Mouse (Mus musculus): ENCODE measurements at regions not wholly inside any gene's neighbourhood (a gene's known extent, or its start where the extent isn't known, plus 50 kb on each side); places are given as distances from the start of the nearest gene placed in this dataset.

DNA sequence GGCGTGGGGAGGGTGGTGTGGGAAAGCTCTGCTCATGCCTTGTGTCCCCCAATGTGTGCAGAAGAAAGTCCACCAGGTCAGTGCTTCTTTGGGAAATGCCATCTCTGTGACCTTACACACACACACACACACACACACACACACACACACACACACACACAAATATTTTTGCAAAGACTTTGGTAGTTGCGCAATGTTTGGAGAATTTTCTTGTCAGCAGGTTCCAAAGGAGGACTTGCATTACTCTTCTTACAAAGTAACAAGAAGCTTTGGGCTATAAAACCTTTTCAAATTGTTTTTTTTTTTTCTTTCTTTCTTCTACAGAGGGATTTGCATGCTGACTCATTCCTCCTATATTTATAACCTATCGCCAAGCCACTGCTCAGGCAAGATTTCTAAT lies 59.1 kb upstream of the Npvf start:
- no peak for DNase-seq (ENCODE audit: low read depth, low spot score)

- DNase-seq (ENCODE audit: low read depth, low spot score), result peak; percentile 87
Observed at GRCm38 (mm10) chr6:50718631-50719030, 64.4 kb upstream of the Npvf start.

- peak; percentile 45 for DNase-seq (ENCODE audit: low read depth, low spot score)
Observed at GRCm38 (mm10) chr6:50720346-50720745, 66.1 kb upstream of the Npvf start.

GRCm38 (mm10) chr6:50725640-50726039 lies 71.4 kb upstream of the Npvf start:
- no peak for DNase-seq (ENCODE audit: low read depth, low spot score)

- no peak for DNase-seq (ENCODE audit: low read depth, low spot score)
Observed at GRCm38 (mm10) chr6:50726166-50726591, 71.9 kb upstream of the Npvf start.

DNA sequence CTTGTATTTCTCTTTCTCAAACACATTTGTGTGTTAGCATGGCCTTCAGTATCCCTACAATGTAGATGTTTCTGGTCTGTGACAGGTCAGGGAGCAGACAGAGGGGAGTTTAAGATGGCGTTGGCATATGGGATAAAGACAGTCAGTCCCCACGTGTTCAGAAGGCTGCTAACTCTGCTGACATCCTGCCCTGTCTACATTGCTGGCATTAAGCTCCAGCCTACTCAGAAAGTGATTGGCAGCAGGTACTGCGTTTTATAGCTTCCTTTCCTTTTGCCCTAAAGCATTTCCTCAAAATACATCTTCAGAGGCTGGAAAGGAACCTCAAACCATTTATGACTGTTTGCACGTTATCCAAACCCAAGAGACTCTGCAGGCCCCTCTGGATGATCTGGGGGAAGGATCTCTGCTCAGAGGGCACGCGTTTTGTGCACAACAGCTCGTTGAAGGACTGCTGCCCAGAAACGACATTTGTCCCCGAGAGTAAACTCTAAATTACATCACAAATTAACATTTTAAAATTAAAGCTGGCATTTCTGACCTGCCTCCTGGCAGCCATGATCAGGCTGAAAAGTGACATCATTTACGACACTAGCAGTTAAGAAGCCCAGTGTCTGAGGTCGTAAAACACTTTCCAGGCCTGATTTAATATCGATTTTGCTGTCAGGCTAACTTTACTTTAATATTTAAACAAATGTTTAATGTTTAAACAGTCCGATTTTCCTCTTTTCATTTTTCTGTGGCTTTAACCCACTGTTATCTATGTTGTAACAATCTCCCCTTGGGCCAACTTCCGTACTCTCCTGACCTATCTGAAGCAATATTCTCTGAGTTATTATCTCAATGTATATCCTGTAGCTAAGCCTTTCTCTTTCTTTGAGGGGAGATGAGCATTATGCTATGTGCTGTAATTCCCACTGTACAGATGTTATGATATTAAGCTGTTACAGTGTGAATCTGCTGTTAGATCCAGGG lies 76.8 kb upstream of the Npvf start:
- DNase-seq (ENCODE audit: low read depth, low spot score), result no peak

GRCm38 (mm10) chr6:50734701-50735100 lies 80.5 kb upstream of the Npvf start:
- no peak for DNase-seq (ENCODE audit: low read depth, low spot score)

DNA sequence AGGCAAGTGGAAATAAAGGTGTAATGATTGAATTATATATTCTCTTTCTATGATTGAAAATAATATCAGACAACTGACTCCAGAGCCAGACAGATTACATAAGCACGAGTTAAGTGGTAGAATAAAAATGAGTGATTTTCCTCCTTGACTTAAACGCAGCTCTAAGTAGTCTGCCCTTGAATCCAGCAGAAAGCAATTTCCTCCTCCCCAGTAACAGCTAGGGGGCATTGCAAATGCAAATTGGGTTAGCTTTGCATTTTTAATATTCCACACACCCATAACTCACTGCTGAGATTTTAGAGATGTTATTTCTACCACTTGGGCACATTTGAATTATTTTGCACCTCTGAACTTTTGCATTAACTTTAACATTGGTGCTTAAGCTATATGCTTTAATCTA lies 81.6 kb upstream of the Npvf start:
- no peak for DNase-seq (ENCODE audit: low read depth, low spot score)

- no peak for DNase-seq (ENCODE audit: low read depth, low spot score)
Observed at GRCm38 (mm10) chr6:50742009-50742408, 87.8 kb upstream of the Npvf start.

DNA sequence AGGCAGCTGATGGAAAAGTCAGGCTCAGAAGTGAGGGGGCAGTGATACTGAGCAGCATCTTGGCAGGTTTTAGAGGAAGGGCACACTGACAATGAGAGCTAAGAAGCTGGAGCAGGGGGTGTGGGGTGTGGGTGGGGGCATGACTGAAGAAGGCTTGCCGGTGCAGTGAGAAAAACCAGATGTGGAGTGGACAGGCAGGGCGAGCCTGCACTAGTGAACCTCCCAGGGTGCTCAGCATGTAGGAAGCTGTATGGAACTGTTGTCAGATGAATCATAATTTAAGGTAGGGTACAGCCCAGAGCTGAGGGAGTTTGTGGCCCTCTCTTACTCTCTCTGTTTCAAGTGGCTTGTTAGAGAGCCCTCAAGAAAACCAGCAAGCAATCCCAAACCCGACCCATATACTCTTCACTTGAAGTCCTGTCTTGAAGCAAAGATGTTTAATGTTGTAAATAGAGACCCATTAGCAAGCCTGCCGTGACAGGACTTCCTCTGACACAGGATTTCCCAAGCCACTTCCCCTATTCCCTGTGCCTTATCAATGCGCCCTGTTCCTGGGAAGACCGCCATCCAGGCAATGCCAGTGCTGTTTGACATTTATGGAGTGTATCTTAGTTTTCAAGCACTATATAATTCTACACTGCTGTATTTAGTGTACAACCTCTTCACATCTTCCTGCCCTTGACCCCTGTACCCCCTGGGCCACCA lies 90.4 kb upstream of the Npvf start:
- DNase-seq (ENCODE audit: low read depth, low spot score), result no peak

DNA sequence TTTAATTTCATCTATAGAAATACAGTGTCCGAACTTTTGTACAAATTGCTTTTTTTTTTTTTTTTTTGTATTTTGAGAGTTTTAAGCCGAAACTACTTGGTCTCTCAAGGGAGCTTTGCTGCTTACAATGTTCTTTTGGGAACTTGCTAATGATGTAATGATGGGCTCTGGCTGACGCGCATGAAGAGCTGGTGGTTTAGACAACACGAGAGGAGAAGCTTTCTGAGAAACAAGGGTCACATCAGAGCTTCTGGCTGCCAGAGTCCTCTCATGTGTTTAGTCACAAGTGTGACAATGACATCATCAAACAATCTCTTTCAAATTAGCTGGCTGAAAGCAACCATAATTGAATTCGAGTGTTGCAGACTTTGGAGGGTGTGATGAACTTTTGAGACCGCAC lies 98.9 kb upstream of the Npvf start:
- no peak for DNase-seq (ENCODE audit: low read depth, low spot score)

GRCm38 (mm10) chr6:50754786-50755185 lies 100.5 kb upstream of the Npvf start:
- DNase-seq (ENCODE audit: low read depth, low spot score), result no peak

DNA sequence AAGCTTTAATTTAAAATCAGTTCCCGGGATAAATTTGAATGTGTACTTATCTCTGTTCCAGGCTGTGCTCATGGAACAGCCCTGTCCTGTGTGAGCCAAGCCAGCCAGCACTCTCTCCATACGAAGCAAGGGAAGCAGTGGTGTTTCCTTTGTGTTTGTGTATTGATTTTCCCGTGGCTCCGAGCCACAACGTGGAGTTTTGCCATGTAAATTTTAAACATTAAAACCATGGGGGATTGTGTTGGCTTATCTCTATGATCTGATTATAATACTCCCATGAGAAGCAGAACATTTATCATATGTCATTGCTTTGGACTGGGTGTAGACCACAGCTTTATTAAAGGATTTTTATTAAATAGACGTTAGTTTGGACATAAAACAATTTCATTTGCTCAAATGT lies 106.1 kb upstream of the Npvf start:
- DNase-seq (ENCODE audit: low read depth, low spot score), result no peak

DNA sequence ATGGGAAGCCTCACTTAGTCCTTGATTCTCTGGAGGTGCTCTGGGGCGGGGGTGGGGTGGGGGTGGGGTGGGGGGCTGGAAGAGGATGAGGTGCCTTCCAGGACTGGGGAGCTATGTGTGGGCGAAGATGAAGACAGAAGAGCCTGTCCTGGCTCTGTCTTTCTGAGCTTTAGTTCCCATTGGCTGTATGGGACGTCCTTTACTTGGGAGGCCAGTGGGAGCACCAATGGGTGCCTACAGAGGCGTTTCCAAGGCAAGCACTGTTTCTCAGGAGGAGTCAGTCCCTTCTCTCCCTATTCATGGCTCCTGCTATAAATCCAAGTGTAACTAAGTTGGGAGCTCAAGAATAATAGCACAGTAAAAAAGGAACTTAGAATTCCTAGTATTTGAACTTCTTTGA lies 108.9 kb upstream of the Npvf start:
- DNase-seq (ENCODE audit: low read depth, low spot score), result peak; percentile 70

DNA sequence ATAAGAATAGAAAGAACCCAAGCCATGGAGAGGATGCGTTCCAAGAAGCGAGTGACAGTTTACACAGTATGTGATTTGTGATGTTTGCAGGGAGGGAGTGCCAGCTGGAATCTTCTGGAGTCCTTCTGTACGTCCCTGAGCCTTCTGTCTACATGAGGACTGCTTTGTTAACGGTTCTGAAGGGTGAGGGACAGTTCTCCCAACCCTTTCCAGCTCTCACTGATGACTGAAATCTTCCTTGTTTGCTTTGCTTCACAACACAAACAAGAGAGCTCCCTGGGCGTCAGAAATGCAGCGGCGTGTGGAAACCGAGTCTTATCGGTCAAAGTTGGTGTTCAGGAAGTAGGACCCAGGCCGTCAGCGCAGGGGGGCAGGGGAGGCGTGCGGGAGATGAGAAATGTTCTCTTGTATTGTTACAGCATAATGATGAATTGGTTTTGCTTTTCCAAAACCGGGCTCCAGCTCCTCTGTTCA lies 112.2 kb upstream of the Npvf start:
- no peak for DNase-seq (ENCODE audit: low read depth, low spot score)

DNA sequence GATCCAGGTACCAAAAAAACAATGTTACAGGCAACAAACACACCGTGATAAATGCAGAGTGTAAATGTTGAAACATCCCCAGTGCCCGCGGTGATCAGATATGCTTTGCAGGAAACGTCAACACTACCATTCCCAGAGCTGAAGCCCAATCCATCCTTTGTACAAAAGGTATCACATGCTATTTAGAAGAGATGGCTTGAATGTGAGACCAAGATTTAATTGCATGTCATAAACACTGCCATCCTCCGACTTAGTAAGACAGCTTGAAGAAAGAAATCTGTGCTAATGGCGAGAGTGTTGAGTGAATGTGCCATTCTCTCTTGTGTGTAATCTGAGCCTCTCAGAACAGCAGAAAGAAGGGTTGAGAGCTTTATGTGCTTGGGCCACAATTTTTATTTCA lies 112.9 kb upstream of the Npvf start:
- DNase-seq (ENCODE audit: low read depth, low spot score), result no peak

- DNase-seq (ENCODE audit: low read depth, low spot score), result no peak
Observed at GRCm38 (mm10) chr6:50767827-50768226, 113.6 kb upstream of the Npvf start.

DNA sequence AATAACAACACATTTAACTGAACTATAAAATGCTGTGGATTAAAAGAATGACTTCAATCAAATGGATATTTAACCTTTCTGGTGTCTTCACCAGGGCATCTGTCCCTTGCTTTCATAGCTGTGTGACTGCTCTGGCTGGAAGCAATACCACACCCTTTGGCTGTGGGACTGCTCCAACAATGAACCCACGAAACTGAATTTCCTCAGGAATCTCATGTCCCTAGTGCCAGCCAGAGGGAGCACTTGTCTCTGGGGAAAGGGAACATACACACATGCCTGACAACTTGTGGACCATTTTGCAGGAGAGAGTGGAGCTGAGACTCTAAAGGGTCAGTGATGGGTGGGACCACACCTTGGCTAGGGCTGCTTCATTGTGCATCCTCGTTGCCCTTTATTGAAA lies 114.9 kb upstream of the Npvf start:
- no peak for DNase-seq (ENCODE audit: low read depth, low spot score)

DNA sequence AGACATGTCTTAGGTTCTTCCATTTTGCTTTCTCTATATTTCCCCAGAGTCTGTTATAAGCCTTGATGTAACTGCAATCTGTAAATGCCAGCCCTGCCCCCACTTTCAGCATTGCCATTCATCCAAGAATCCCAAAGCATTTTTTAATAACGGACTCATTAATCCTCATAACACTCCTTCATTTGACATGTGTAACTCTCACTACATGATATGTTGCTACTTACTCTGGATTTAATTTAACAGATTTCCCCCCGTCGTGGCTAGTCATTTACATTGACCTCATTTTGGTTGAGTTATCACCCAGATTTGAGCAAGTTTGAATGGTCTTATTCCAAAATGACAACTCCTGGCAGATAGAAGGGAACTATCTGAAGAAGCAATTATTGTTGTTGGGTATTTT lies 116.2 kb upstream of the Npvf start:
- DNase-seq (ENCODE audit: low read depth, low spot score), result no peak

- no peak for DNase-seq (ENCODE audit: low read depth, low spot score)
Observed at GRCm38 (mm10) chr6:50775637-50776036, 121.4 kb upstream of the Npvf start.

DNA sequence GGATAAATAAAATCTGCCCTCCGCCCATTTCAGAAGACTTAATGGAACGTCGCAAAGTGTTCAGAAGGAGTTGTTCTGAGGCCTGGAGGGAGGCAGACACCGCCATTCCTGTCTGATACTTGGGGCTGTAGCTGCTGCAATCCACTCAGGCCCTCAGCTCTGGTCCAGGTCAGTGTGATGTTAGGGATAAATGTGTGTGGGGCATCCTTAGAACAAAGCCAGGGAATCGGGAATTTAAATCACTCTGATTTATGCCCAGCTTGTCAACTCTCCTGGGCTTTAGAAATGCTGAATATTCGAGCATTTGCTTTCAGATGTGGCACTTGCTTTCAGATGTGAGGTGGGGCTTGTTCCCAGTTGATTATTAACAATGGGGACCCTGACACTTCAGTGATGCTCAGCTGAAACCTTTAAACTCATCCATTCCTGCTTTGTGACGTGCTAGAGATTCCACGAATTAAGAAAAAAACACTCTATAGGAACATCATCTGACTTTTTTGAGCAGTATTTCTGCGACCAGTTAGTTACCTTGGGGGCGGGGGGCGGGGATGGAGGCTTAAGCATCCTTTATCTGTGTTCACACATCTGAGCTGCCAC lies 122.1 kb upstream of the Npvf start:
- DNase-seq (ENCODE audit: low read depth, low spot score), result no peak

- peak; percentile 41 for DNase-seq (ENCODE audit: low read depth, low spot score)
Observed at GRCm38 (mm10) chr6:50776931-50777495, 122.8 kb upstream of the Npvf start.

Data from R1 (cell line).